Mouse (Mus musculus): ENCODE measurements at regions not wholly inside any gene's neighbourhood (a gene's known extent, or its start where the extent isn't known, plus 50 kb on each side); places are given as distances from the start of the nearest gene placed in this dataset.

- no peak for TF ChIP-seq MAFK (IDR thresholded peaks at IDR 0.05; ENCODE audit: insufficient replicate concordance, low read length)
- TF ChIP-seq MYC (IDR thresholded peaks at IDR 0.05; ENCODE audit: low read depth, low read length): no peak
- no peak for TF ChIP-seq ZC3H11A (IDR thresholded peaks at IDR 0.05; ENCODE audit: low read depth, low read length)
- TF ChIP-seq EP300 (IDR thresholded peaks at IDR 0.05; ENCODE audit: low read length): no peak
- no peak for TF ChIP-seq E2F4 (IDR thresholded peaks at IDR 0.05; ENCODE audit: insufficient replicate concordance, low read depth, low read length)
- no peak for TF ChIP-seq POLR2A (IDR thresholded peaks at IDR 0.05; ENCODE audit: low read depth, low read length)
- TF ChIP-seq CTCF (conservative IDR thresholded peaks at IDR 0.05 in 1 of 2, IDR thresholded peaks at IDR 0.05 in 1 of 2; ENCODE audit: low read depth in 2 of 2, low read length in 2 of 2): no peak
- no peak for TF ChIP-seq POLR2AphosphoS2 (IDR thresholded peaks at IDR 0.05; ENCODE audit: low read depth, low read length)
- TF ChIP-seq ETS1 (conservative IDR thresholded peaks at IDR 0.05; ENCODE audit: low read depth, low read length): no peak
- TF ChIP-seq ZNF384 (IDR thresholded peaks at IDR 0.05; ENCODE audit: low read depth, low read length): no peak
These were observed 91.4 kb upstream of the Selenok start for GRCm38 (mm10) chr14:29876668-29877067.
